Mouse (Mus musculus): ENCODE measurements around the gene Fam20c.

The Fam20c gene

GRCm38 (mm10) chr5:138754303-138755120, at the start of gene Fam20c:
Gene Fam20c (plus strand): TSS chr5:138754514.
- CTCF ChIA-PET: interaction anchor here (0.6 kb wide), 1 partner anchor 593 kb away, joined by 3 read pairs; no protein-coding TSS in a partner anchor

- CTCF ChIA-PET: no interaction called here
These were observed 46.9 kb upstream of the Fam20c start for GRCm38 (mm10) chr5:138707367-138707766.

GRCm38 (mm10) chr5:138708591-138708990, 45.7 kb upstream of the Fam20c start:
- CTCF ChIA-PET: no interaction called here

GRCm38 (mm10) chr5:138715561-138716095, 38.7 kb upstream of the Fam20c start:
- CTCF ChIA-PET: no interaction called here

GRCm38 (mm10) chr5:138720329-138721190, 33.8 kb upstream of the Fam20c start:
- CTCF ChIA-PET: no interaction called here

GRCm38 (mm10) chr5:138724417-138724816, 29.9 kb upstream of the Fam20c start:
- CTCF ChIA-PET: no interaction called here

- CTCF ChIA-PET: no interaction called here
These were observed 29.2 kb upstream of the Fam20c start for GRCm38 (mm10) chr5:138725151-138725550.

- CTCF ChIA-PET: no interaction called here
These were observed 23.5 kb upstream of the Fam20c start for GRCm38 (mm10) chr5:138730863-138731262.

GRCm38 (mm10) chr5:138733317-138733899, 20.9 kb upstream of the Fam20c start:
- CTCF ChIA-PET: no interaction called here

GRCm38 (mm10) chr5:138734018-138734417, 20.3 kb upstream of the Fam20c start:
- CTCF ChIA-PET: no interaction called here

GRCm38 (mm10) chr5:138735201-138735757, 19.0 kb upstream of the Fam20c start:
- CTCF ChIA-PET: no interaction called here

- CTCF ChIA-PET: no interaction called here
These were observed 14.2 kb upstream of the Fam20c start for GRCm38 (mm10) chr5:138740150-138740549.

GRCm38 (mm10) chr5:138741516-138741915, 12.8 kb upstream of the Fam20c start:
- CTCF ChIA-PET: no interaction called here

GRCm38 (mm10) chr5:138742281-138742680, 12.0 kb upstream of the Fam20c start:
- CTCF ChIA-PET: no interaction called here

GRCm38 (mm10) chr5:138743631-138744030, 10.7 kb upstream of the Fam20c start:
- CTCF ChIA-PET: no interaction called here

GRCm38 (mm10) chr5:138745378-138746099, 8.8 kb upstream of the Fam20c start:
- CTCF ChIA-PET: no interaction called here

- CTCF ChIA-PET: no interaction called here
These were observed 1.0 kb upstream of the Fam20c start for GRCm38 (mm10) chr5:138753269-138753668.

- CTCF ChIA-PET: no interaction called here
These were observed 390 bp upstream of the Fam20c start for GRCm38 (mm10) chr5:138753946-138754302.

- CTCF ChIA-PET: interaction anchor here (0.6 kb wide), 1 partner anchor 593 kb away, joined by 3 read pairs; no protein-coding TSS in a partner anchor
These were observed 773 bp downstream of the Fam20c start for GRCm38 (mm10) chr5:138755121-138755452.

- CTCF ChIA-PET: no interaction called here
These were observed 1.4 kb downstream of the Fam20c start for GRCm38 (mm10) chr5:138755453-138756301.
